In genomic region chr5:150665132-150665954, GRCm38 (mm10) we compare ENCODE assay signal across 7 mouse cellular contexts. TPM values are rescaled to one million over a fixed set of nuclear protein-coding genes. Genes with fewer than 3 reads are reported as not detected.
DNase-seq lines count a peak whose midpoint lies in the region; ATAC-seq lines count a peak whose summit lies in the region.

No protein-coding gene starts in this region.

- DNase-seq in adrenal gland, postnatal 14 days, result peak; percentile 96
- DNase-seq in embryonic facial prominence, embryonic 11.5 days (ENCODE audit: low spot score), result peak; percentile 99
- peak; percentile 99 for DNase-seq in kidney, adult 11 months
- peak; percentile 89 for DNase-seq in limb, embryonic 10.5 days (ENCODE audit: low spot score)
- DNase-seq in spleen, adult 12 weeks (ENCODE audit: low spot score), result peak; percentile 90

- H3K4me1 ChIP-seq in embryonic facial prominence, embryonic 11.5 days (ENCODE audit: control insufficient read depth, insufficient read depth, low read length), result no peaks in the 10 kb centered on the region
- H3K4me1 ChIP-seq in limb, embryonic 10.5 days, result no peaks in the 10 kb centered on the region
- H3K4me1 ChIP-seq in midbrain, embryonic 13.5 days (replicated peaks), result peaks cover 32% of the 10 kb centered on the region

- H3K36me3 ChIP-seq in embryonic facial prominence, embryonic 11.5 days (replicated peaks; ENCODE audit: control insufficient read depth, insufficient read depth, low read depth, low read length), result no peaks in the 10 kb centered on the region
- H3K36me3 ChIP-seq in limb, embryonic 10.5 days, result peaks cover 28% of the 10 kb centered on the region
- H3K36me3 ChIP-seq in midbrain, embryonic 13.5 days, result peaks cover 20% of the 10 kb centered on the region

- peak overlapping the region; percentile 65 for H3K4me2 ChIP-seq in embryonic facial prominence, embryonic 11.5 days (ENCODE audit: low read depth, low read length)
- H3K4me2 ChIP-seq in midbrain, embryonic 13.5 days (replicated peaks), result peak overlapping the region; percentile 81

- peak overlapping the region; percentile 89 for H3K9ac ChIP-seq in embryonic facial prominence, embryonic 11.5 days (replicated peaks; ENCODE audit: low read length)
- H3K9ac ChIP-seq in midbrain, embryonic 13.5 days (replicated peaks), result peak overlapping the region; percentile 93

- peak; percentile 98 for ATAC-seq in embryonic facial prominence, embryonic 11.5 days (replicated peaks; ENCODE audit: insufficient number of reproducible peaks, low FRiP score, low TSS enrichment, low read depth)
- peak; percentile 94 for ATAC-seq in granulocyte monocyte progenitor cell, adult 5-6 weeks (replicated peaks; ENCODE audit: poor library complexity, severe bottlenecking)
- peak; percentile 100 for ATAC-seq in midbrain, embryonic 13.5 days

- no peaks in the 10 kb centered on the region for H3K9me3 ChIP-seq in embryonic facial prominence, embryonic 11.5 days (replicated peaks; ENCODE audit: control insufficient read depth, low read length)
- no peaks in the 10 kb centered on the region for H3K9me3 ChIP-seq in limb, embryonic 10.5 days (replicated peaks)
- no peaks in the 10 kb centered on the region for H3K9me3 ChIP-seq in midbrain, embryonic 13.5 days

- WGBS in embryonic facial prominence, embryonic 11.5 days, result under 1% methylated on average over 52 of the region's 52 CpGs
- under 1% methylated on average over 52 of the region's 52 CpGs for WGBS in limb, embryonic 10.5 days
- WGBS in midbrain, embryonic 13.5 days, result under 1% methylated on average over 51 of the region's 52 CpGs

- peak overlapping the region; percentile 88 for H3K4me3 ChIP-seq in embryonic facial prominence, embryonic 11.5 days (ENCODE audit: low read depth, low read length)
- H3K4me3 ChIP-seq in limb, embryonic 10.5 days, result peak overlapping the region; percentile 92
- H3K4me3 ChIP-seq in midbrain, embryonic 13.5 days (replicated peaks), result peak overlapping the region; percentile 98

- peak overlapping the region; percentile 93 for H3K27ac ChIP-seq in embryonic facial prominence, embryonic 11.5 days (replicated peaks; ENCODE audit: low read depth, low read length)
- peak overlapping the region; percentile 95 for H3K27ac ChIP-seq in limb, embryonic 10.5 days
- peak overlapping the region; percentile 92 for H3K27ac ChIP-seq in midbrain, embryonic 13.5 days

- H3K27me3 ChIP-seq in embryonic facial prominence, embryonic 11.5 days (ENCODE audit: control insufficient read depth, insufficient read depth, low read length), result no peaks in the 10 kb centered on the region
- no peaks in the 10 kb centered on the region for H3K27me3 ChIP-seq in limb, embryonic 10.5 days (ENCODE audit: low read depth, poor library complexity, severe bottlenecking)
- H3K27me3 ChIP-seq in midbrain, embryonic 13.5 days, result no peaks in the 10 kb centered on the region

RNA-seq across cellular contexts. Expression of gene N4bp2l2, which starts 0.6 kb away (rescaled TPM):
- 71.7 and 76.7 TPM in 2 replicates for total RNA-seq in adrenal gland, postnatal 14 days (2021)
- 44.4 and 56.0 TPM in 2 replicates for polyA plus RNA-seq in embryonic facial prominence, embryonic 11.5 days (2014; fragmentation: Nextera tagmentation; extraction: Ambion mirVana)
- total RNA-seq in granulocyte monocyte progenitor cell, adult 5-6 weeks (2014; fragmentation: Nextera tagmentation), result 73.5 and 80.6 TPM in 2 replicates
- 96.2 and 105 TPM in 2 replicates for total RNA-seq in granulocyte monocyte progenitor cell, adult 5-6 weeks (2017)
- 35.5 and 36.1 TPM in 2 replicates for polyA plus RNA-seq in limb, embryonic 10.5 days (2016; fragmentation: Nextera tagmentation; extraction: Ambion mirVana)
- polyA plus RNA-seq in midbrain, embryonic 13.5 days (2015; fragmentation: Nextera tagmentation; extraction: Ambion mirVana), result 32.9 and 38.1 TPM in 2 replicates

RNA-seq across cellular contexts. Expression of gene Pds5b, which starts 8.2 kb away (rescaled TPM):
- 27.9 and 30.4 TPM in 2 replicates for total RNA-seq in adrenal gland, postnatal 14 days (2021)
- 50.9 and 56.5 TPM in 2 replicates for polyA plus RNA-seq in embryonic facial prominence, embryonic 11.5 days (2014; fragmentation: Nextera tagmentation; extraction: Ambion mirVana)
- 52.8 and 56.1 TPM in 2 replicates for total RNA-seq in granulocyte monocyte progenitor cell, adult 5-6 weeks (2014; fragmentation: Nextera tagmentation)
- 39.5 and 48.1 TPM in 2 replicates for total RNA-seq in granulocyte monocyte progenitor cell, adult 5-6 weeks (2017)
- polyA plus RNA-seq in limb, embryonic 10.5 days (2016; fragmentation: Nextera tagmentation; extraction: Ambion mirVana), result 33.8 and 43.0 TPM in 2 replicates
- 34.1 and 37.1 TPM in 2 replicates for polyA plus RNA-seq in midbrain, embryonic 13.5 days (2015; fragmentation: Nextera tagmentation; extraction: Ambion mirVana)

Comparison
In these comparisons a context has a peak if more than half of its experiments do, and no peak if none do; other contexts are left out.
1. Peak in every context shown above with its lines: DNase-seq, ATAC-seq, H3K4me3 ChIP-seq and H3K27ac ChIP-seq.